Mouse (Mus musculus): ENCODE results near the gene Actl6a.
"Not testable (repeated sequence)": the region's sequence is repeated elsewhere in the genome, so short reads cannot be mapped to it uniquely, and the experiment has no call there.

GRCm38 (mm10) chr3:32705647-32706348, at the start of gene Actl6a:
- not testable (repeated sequence) for TF ChIP-seq CTCF (conservative IDR thresholded peaks at IDR 0.05; ENCODE audit: low read length); POU5F1 (IDR thresholded peaks at IDR 0.05; ENCODE audit: borderline replicate concordance, low read length)

Measured in E14TG2a.4 (cell line).